In genomic region chr2:69897039-69897617, GRCm38 (mm10) we compare ENCODE assay signal across 8 mouse cellular contexts. TPM values are rescaled to one million over a fixed set of nuclear protein-coding genes. Genes with fewer than 3 reads are reported as not detected.
DNase-seq lines count a peak whose midpoint lies in the region; ATAC-seq and TF ChIP-seq lines count a peak whose summit lies in the region.

Ubr3 (plus strand) TSS chr2:69897246.

- H3K4me1 ChIP-seq in embryonic facial prominence, embryonic 13.5 days, result peaks cover 17% of the 10 kb centered on the region
- H3K4me1 ChIP-seq in kidney, adult 2 months (ENCODE audit: control insufficient read depth, insufficient read depth, low read length), result peaks cover 4% of the 10 kb centered on the region; the same call in 1 of the 2 replicates
- peaks cover 9% of the 10 kb centered on the region for H3K4me1 ChIP-seq in limb, embryonic 12.5 days (replicated peaks)
- H3K4me1 ChIP-seq in midbrain, embryonic 15.5 days, result peaks cover 17% of the 10 kb centered on the region
- H3K4me1 ChIP-seq in spleen, adult 2 months (ENCODE audit: control insufficient read depth, insufficient read depth, insufficient read length), result no peaks in the 10 kb centered on the region

- peaks cover 12% of the 10 kb centered on the region; the same call in 1 of the 2 replicates for H3K36me3 ChIP-seq in embryonic facial prominence, embryonic 13.5 days
- no peaks in the 10 kb centered on the region for H3K36me3 ChIP-seq in kidney, adult 2 months (ENCODE audit: control insufficient read depth, insufficient read depth, low read length)
- peaks cover 14% of the 10 kb centered on the region for H3K36me3 ChIP-seq in limb, embryonic 12.5 days
- H3K36me3 ChIP-seq in midbrain, embryonic 15.5 days (replicated peaks), result no peaks in the 10 kb centered on the region
- H3K36me3 ChIP-seq in spleen, adult 2 months (ENCODE audit: control insufficient read depth, insufficient read depth, low read length), result no peaks in the 10 kb centered on the region

- peak; percentile 97 for ATAC-seq in embryonic facial prominence, embryonic 13.5 days (ENCODE audit: insufficient number of reproducible peaks, insufficient read depth, low FRiP score, low TSS enrichment, low read depth)
- peak; percentile 98 for ATAC-seq in limb, embryonic 12.5 days (ENCODE audit: insufficient number of reproducible peaks, insufficient read depth, low FRiP score, low TSS enrichment, low read depth)
- ATAC-seq in midbrain, embryonic 15.5 days (replicated peaks), result peak; percentile 97

- no peaks in the 10 kb centered on the region for H3K9me3 ChIP-seq in embryonic facial prominence, embryonic 13.5 days
- H3K9me3 ChIP-seq in limb, embryonic 12.5 days, result no peaks in the 10 kb centered on the region
- no peaks in the 10 kb centered on the region for H3K9me3 ChIP-seq in midbrain, embryonic 15.5 days

- TF ChIP-seq CTCF in kidney, adult 2 months (conservative IDR thresholded peaks at IDR 0.05; ENCODE audit: insufficient read depth, insufficient read length, low read depth, low read length), result no peak
- no peak for TF ChIP-seq CTCF in spleen, adult 2 months (IDR thresholded peaks at IDR 0.05; ENCODE audit: extremely low read depth, insufficient read depth, insufficient read length, insufficient replicate concordance)

- H3K4me2 ChIP-seq in embryonic facial prominence, embryonic 13.5 days, result peak within 1 kb of the TSS; percentile 95
- peak within 1 kb of the TSS; percentile 97 for H3K4me2 ChIP-seq in limb, embryonic 12.5 days
- H3K4me2 ChIP-seq in midbrain, embryonic 15.5 days, result peak within 1 kb of the TSS; percentile 90

- no peaks in the 10 kb centered on the region for H3K27me3 ChIP-seq in embryonic facial prominence, embryonic 13.5 days
- H3K27me3 ChIP-seq in kidney, adult 2 months (replicated peaks; ENCODE audit: control insufficient read depth, insufficient read depth, low read length), result no peaks in the 10 kb centered on the region
- no peaks in the 10 kb centered on the region for H3K27me3 ChIP-seq in limb, embryonic 12.5 days
- H3K27me3 ChIP-seq in midbrain, embryonic 15.5 days (replicated peaks), result no peaks in the 10 kb centered on the region
- H3K27me3 ChIP-seq in spleen, adult 2 months (ENCODE audit: control insufficient read depth, insufficient read depth, low read length), result no peaks in the 10 kb centered on the region; the same call in 1 of the 2 replicates

- WGBS in embryonic facial prominence, embryonic 13.5 days, result under 1% methylated on average over 65 of the region's 65 CpGs
- WGBS in kidney, adult 2 months, result 1% methylated on average over 65 of the region's 65 CpGs
- WGBS in limb, embryonic 12.5 days, result under 1% methylated on average over 40 of the region's 65 CpGs
- WGBS in midbrain, embryonic 15.5 days, result under 1% methylated on average over 63 of the region's 65 CpGs
- 1% methylated on average over 50 of the region's 65 CpGs for WGBS in spleen, adult 2 months

- no peak for TF ChIP-seq POLR2A in kidney, adult 2 months (IDR thresholded peaks at IDR 0.05; ENCODE audit: low read depth, low read length)
- peak; percentile 36 for TF ChIP-seq POLR2A in spleen, adult 2 months (IDR thresholded peaks at IDR 0.05; ENCODE audit: low read depth, low read length)

- peak within 1 kb of the TSS; percentile 93 for H3K27ac ChIP-seq in embryonic facial prominence, embryonic 13.5 days
- H3K27ac ChIP-seq in kidney, adult 2 months (ENCODE audit: insufficient read depth, low read depth, low read length), result peak within 1 kb of the TSS; percentile 85
- H3K27ac ChIP-seq in limb, embryonic 12.5 days, result peak within 1 kb of the TSS; percentile 93
- H3K27ac ChIP-seq in midbrain, embryonic 15.5 days, result peak within 1 kb of the TSS; percentile 92
- peak within 1 kb of the TSS; percentile 83 for H3K27ac ChIP-seq in spleen, adult 2 months (ENCODE audit: insufficient read depth, low read length)

- H3K4me3 ChIP-seq in embryonic facial prominence, embryonic 13.5 days, result peak within 1 kb of the TSS; percentile 99
- H3K4me3 ChIP-seq in kidney, adult 2 months (ENCODE audit: insufficient read depth, low read depth, low read length), result peak within 1 kb of the TSS; percentile 100
- H3K4me3 ChIP-seq in limb, embryonic 12.5 days (replicated peaks), result peak within 1 kb of the TSS; percentile 97
- peak within 1 kb of the TSS; percentile 62 for H3K4me3 ChIP-seq in midbrain, embryonic 15.5 days
- H3K4me3 ChIP-seq in spleen, adult 2 months (ENCODE audit: extremely low read depth, insufficient read depth, insufficient read length), result peak within 1 kb of the TSS; percentile 82

- peak; percentile 91 for DNase-seq in 3134 (ENCODE audit: extremely low read depth, insufficient read length, low spot score)
- DNase-seq in adrenal gland, postnatal 36 days, result peak; percentile 99 to 100
- DNase-seq in heart, adult 18-20 months, result peak; percentile 98
- peak; percentile 98 for DNase-seq in kidney, adult 2 months
- peak; percentile 87 to 99 for DNase-seq in spleen, adult 2 months (ENCODE audit: low read depth in 1 of 2, low spot score in 2 of 2)

- H3K9ac ChIP-seq in embryonic facial prominence, embryonic 13.5 days, result peak within 1 kb of the TSS; percentile 100
- peak within 1 kb of the TSS; percentile 99 for H3K9ac ChIP-seq in limb, embryonic 12.5 days (replicated peaks)
- peak within 1 kb of the TSS; percentile 80 for H3K9ac ChIP-seq in midbrain, embryonic 15.5 days

RNA-seq across cellular contexts. Expression of gene Ubr3, which starts in this region (rescaled TPM):
- total RNA-seq in adrenal gland, postnatal 36 days (2021), result 10 to 100 TPM; 79.7 to 94.1 TPM
- 16.7 and 17.1 TPM in 2 replicates for polyA plus RNA-seq in embryonic facial prominence, embryonic 13.5 days (2015; fragmentation: Nextera tagmentation; extraction: Ambion mirVana)
- total RNA-seq in heart, adult 18-20 months (2021), result 100 to 1,000 TPM; 120 to 124 TPM
- polyA plus RNA-seq in kidney, adult 2 months (2012; rRNA removed), result 17.8 and 18.4 TPM in 2 replicates
- polyA plus RNA-seq in limb, embryonic 12.5 days (2016; fragmentation: Nextera tagmentation; extraction: Ambion mirVana), result 15.8 and 19.1 TPM in 2 replicates
- polyA plus RNA-seq in midbrain, embryonic 15.5 days (2015; fragmentation: Nextera tagmentation; extraction: Ambion mirVana), result 19.2 and 19.8 TPM in 2 replicates
- polyA plus RNA-seq in spleen, adult 2 months (2012; rRNA removed), result 6.0 and 6.5 TPM in 2 replicates

Comparison
In these comparisons a context has a peak if more than half of its experiments do, and no peak if none do; other contexts are left out.
1. Peak in every context shown above with its lines: DNase-seq, ATAC-seq, H3K4me3 ChIP-seq and H3K27ac ChIP-seq.